Mouse (Mus musculus) C2C12 (cell line): Measurements from ENCODE around the gene Fnbp1. TPM values are rescaled to one million over a fixed set of nuclear protein-coding genes. Genes with fewer than 3 reads are reported as not detected.

ENCODE experiments used
- H3K27me3 ChIP-seq: one replicate; pipeline ENCODE4 v1.6.1; 2011; ENCODE audit not compliant: control insufficient read depth, insufficient read depth, insufficient read length
- H3K36me3 ChIP-seq: one replicate; pipeline ENCODE4 v1.6.1; 2011; ENCODE audit not compliant: control insufficient read depth, insufficient read depth
- H3K4me3 ChIP-seq: one replicate; pipeline ENCODE4 v1.5.1; 2011; ENCODE audit warnings: mild to moderate bottlenecking, control low read depth; ENCODE audit not compliant: poor library complexity, insufficient read depth, severe bottlenecking
- H3K79me2 ChIP-seq: one replicate; pipeline ENCODE4 v1.6.1; 2011; ENCODE audit not compliant: control insufficient read depth, insufficient read depth
- H3K79me3 ChIP-seq: one replicate; pipeline ENCODE4 v1.6.1; 2011; ENCODE audit warnings: low read depth, control low read depth
- H3ac ChIP-seq: one replicate; pipeline ENCODE3; 2011; ENCODE audit warnings: low read depth; ENCODE audit not compliant: control insufficient read depth, insufficient read length
- CEBPB ChIP-seq: IDR thresholded peaks from one replicate; pipeline ENCODE4 v1.6.1; 2011; ENCODE audit warnings: low read depth, mild to moderate bottlenecking, control low read depth, moderate library complexity
- CTCF ChIP-seq: IDR thresholded peaks from one replicate; pipeline ENCODE4 v1.5.1; 2011; ENCODE audit not compliant: control insufficient read depth, insufficient read depth, insufficient read length
- MAX ChIP-seq: IDR thresholded peaks from one replicate; pipeline ENCODE4 v1.6.1; 2011; ENCODE audit warnings: mild to moderate bottlenecking, control low read depth
- MYOD1 ChIP-seq: IDR thresholded peaks from one replicate; pipeline ENCODE4 v1.6.1; 2011; ENCODE audit warnings: low read depth; ENCODE audit not compliant: control insufficient read depth, insufficient read length
- MYOG ChIP-seq: IDR thresholded peaks from one replicate; pipeline ENCODE4 v1.6.1; 2011; ENCODE audit not compliant: control insufficient read depth, insufficient read length; ENCODE audit errors: extremely low read depth
- USF1 ChIP-seq: IDR thresholded peaks from one replicate; pipeline ENCODE4 v1.6.1; 2011; ENCODE audit warnings: low read depth, mild to moderate bottlenecking, control low read depth, moderate library complexity
- polyA plus RNA-seq: library from polyadenylated mRNA; unstranded; fragments of >200 nt; fragmentation: generic; extraction: Trizol; gene quantifications from one replicate; pipeline ENCODE4 v1.2.1, GENCODE M21; 2012; ENCODE audit warnings: missing spikeins

The Fnbp1 gene
- polyA plus RNA-seq, 1 experiment = 13.5 TPM

DNA sequence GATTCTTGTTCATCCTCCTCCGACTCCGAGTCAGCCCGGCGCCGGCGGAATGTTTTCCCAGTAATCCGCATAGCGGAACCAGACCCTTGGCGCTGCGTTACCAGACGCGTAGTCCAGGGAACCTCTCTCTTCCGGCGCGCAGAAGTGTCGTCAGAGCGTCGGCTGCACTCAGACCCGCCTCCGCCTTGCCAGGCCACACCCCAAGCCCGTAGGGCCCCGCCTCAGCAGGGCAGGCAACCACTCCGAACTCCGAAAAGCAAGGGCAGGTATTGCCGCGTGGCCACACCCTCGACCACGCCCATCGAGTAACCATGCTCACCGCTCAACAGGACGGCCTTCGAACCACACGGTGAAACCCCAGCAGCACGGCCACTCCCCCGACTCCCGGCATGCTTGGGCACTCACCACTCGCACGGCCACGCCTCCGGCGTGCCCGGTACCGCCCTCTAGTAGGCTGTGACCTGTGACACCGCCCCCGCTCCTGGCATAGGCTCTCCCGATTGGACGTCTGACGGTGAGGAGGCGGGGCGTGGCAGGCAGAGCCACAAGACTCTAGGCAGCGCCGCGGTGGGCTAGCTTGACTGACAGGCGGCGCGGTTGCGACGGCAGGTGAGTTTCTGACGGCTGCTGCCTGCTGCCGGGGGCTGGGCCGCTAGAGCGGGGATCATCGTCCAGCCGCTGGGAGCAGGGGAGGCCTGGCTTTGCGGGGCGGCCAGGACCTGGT, 159.9 kb downstream of the Fnbp1 start, which contains the start of the genes BC005624 and Usp20:
Gene BC005624, minus strand, starts transcription at position 412 of the 724 bp plus-strand sequence.
Gene Usp20, plus strand, starts transcription at position 490 of the 724 bp plus-strand sequence.
- peaks cover 31% of the 10 kb centered on the region for H3K36me3 ChIP-seq
- peaks cover 13% of the 10 kb centered on the region for H3K79me3 ChIP-seq
- peaks cover 37% of the 10 kb centered on the region for H3K79me2 ChIP-seq
- H3ac ChIP-seq = peak within 1 kb of the TSS; percentile 66
- peak within 1 kb of the TSS; percentile 93 for H3K4me3 ChIP-seq
- no peak for TF ChIP-seq CEBPB
- TF ChIP-seq MYOG = no peak
- no peak for TF ChIP-seq MYOD1
- peak; percentile 1 for TF ChIP-seq CTCF
- TF ChIP-seq MAX = peak; percentile 91
- peak; percentile 1 for TF ChIP-seq USF1
- H3K27me3 ChIP-seq = no peaks in the 10 kb centered on the region

Other genes starting within 250 kb of the Fnbp1 start
- 0.70 TPM for gene Ptges, start 212.1 kb downstream of the Fnbp1 start, polyA plus RNA-seq
- 30.5 TPM for gene Tor1b, start 189.0 kb downstream of the Fnbp1 start, polyA plus RNA-seq
- 59.2 TPM for gene Tor1a, start 174.1 kb downstream of the Fnbp1 start, polyA plus RNA-seq
- gene BC005624, start 159.8 kb downstream of the Fnbp1 start, polyA plus RNA-seq = 36.9 TPM
- gene Usp20, start 159.7 kb downstream of the Fnbp1 start, polyA plus RNA-seq = 26.4 TPM
- 28.7 TPM for gene Gpr107, start 10.3 kb upstream of the Fnbp1 start, polyA plus RNA-seq
- gene Ncs1, start 103.8 kb upstream of the Fnbp1 start, polyA plus RNA-seq = 58.6 TPM
- 4.1 TPM for gene Hmcn2, start 172.4 kb upstream of the Fnbp1 start, polyA plus RNA-seq